Mouse (Mus musculus) c-Kit-positive CD71-negative TER-119-negative erythroid progenitor cells, embryonic 14.5 days (primary cell): ENCODE measurements around the gene Gm28047.

Experiments
- DNase-seq: peaks from one replicate; pipeline ENCODE4 v3.0.0-alpha.2; 2013; ENCODE audit warnings: low read depth

Gene Gm28047

DNA sequence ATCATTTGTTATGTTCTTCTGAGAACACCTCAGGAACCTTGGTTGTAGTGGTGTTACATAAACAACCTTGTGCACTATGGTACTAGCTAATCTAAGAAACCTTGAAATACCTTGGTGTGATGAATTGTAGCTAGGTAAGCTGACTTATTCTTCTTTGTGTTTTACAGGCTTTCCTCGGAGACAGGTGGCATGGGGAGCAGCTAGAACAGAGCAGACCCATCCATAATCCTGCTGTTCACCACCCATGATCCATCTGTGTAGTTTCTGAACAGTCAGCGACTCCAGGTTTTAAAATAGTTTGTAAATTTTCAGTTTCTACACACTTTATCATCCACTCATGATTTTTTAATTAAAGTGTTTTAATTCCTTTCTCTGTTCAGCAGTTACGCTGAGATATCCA is 126.5 kb downstream of the Gm28047 start:
- DNase-seq: no peak

DNA sequence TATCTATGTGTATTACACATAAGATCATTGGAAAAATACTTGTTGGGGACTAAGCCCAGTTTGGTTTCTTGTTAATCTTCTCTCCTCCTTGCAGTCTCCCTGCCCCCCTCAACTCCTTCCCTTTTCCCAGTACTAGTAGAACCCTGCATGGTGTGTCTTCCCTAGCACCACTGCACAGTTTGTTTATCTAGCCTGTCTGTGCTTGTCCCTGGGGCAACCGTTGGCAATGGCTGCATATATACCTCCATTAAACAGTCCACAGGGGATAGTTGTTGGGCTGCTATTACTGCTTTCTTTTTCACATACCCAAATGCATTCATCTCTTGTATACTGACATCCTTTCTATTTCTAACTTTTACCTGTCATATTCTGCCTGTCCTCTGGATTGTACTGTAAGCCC is 137.2 kb downstream of the Gm28047 start:
- no peak for DNase-seq

DNA sequence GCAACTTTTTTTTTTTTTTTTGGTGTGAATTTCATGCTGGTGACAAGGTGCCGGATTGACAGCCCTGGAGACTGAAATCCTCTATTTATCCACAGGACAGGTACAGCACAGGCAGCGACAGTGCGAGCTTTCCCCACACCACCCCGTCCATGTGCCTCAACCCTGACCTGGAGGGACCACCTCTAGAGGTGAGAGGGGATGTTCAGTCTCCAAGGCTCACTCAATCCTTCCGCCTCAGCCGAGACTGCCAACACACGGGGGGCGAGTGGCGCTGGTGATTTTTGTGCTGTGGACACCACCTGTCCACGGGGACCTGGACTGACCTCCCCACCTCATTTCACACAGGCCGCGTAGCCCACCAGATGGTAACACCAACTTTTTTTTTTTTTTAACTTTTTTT is 139.0 kb downstream of the Gm28047 start:
- DNase-seq: no peak

DNA sequence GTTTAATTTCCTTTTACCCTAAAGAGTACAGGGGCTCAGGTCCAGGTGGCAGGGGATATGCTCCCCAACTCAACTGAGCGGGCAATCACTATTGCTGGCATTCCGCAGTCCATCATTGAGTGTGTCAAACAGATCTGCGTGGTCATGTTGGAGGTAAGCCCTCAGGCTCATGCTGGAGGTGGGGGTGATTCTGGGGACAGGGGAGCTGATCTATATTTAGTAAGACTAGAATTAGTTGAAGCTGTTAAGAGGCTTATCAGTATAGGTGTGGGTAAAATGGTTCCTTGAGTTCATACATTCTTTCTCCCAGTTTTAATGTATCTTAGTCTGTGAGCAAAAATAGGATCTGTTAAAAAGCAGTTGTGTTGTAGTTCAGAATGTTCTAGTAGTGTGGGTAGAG is 141.7 kb downstream of the Gm28047 start:
- DNase-seq: no peak

DNA sequence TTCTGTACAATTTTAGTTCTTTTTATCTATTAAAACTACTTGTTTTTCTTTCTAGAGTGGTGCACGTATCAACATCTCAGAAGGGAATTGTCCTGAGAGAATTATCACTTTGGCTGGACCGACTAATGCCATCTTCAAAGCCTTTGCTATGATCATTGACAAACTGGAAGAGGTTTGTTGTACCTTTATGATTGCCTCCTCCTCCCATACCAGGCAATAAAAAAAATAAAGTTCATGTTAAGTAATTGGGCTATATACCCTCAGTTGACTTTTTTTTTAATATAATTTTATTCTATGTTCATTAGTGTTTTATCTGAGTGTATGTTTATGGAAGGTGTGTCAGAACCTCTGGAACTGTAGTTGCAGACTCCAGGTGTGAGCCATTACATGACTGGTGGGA is 150.3 kb downstream of the Gm28047 start:
- DNase-seq: no peak
